Mouse (Mus musculus): ENCODE results near the gene Lcp2.
"Not testable (repeated sequence)": the region's sequence is repeated elsewhere in the genome, so short reads cannot be mapped to it uniquely, and the experiment has no call there.

Lcp2 gene

GRCm38 (mm10) chr11:34098422-34098821 is 51.7 kb downstream of the Lcp2 start, which contains the start of gene 4930469K13Rik:
Gene 4930469K13Rik (minus strand): TSS chr11:34098554.
- DNase-seq, result no peak

DNA sequence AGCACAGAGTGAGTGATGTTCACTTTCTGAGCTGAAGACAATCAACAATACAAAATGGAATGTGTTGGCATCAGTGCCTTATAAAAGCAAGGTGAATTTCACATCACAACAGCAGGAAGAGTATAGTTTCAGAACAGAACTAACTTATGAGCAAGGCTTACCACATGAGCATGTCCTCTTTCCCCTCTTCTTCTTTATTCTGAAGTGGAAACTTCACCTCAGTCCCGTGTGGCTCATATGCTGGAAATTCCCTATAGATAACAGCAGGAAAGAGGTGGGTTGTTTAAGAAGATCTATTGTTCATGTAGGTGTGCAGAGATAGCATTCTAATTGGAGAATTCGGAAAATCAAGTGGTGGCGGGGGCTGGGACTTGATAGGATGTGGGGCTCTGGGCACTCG is 55.1 kb downstream of the Lcp2 start:
- DNase-seq, result no peak

GRCm38 (mm10) chr11:34104919-34105318 is 58.2 kb downstream of the Lcp2 start:
- DNase-seq, result no peak

DNA sequence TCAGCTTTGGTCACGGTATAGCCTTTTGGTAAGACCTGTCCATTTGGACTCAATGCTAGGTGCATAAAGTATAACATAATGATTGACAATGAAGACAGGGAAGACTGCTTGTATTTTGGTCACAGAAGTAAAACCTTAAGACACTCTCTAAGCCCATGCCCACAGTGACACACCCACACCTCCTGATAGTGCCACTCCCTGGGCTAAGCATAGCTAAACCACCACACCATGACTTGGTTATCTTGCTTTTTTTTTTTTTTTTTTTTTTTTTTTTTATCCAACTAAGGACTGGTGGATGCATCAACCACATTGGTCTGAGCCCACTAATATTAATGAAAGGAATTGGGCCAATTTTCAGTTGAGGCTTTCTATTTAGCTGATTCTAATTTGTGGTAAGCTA is 62.5 kb downstream of the Lcp2 start:
- DNase-seq, result no peak

- DNase-seq, result no peak
Measured at GRCm38 (mm10) chr11:34111940-34112339, 65.2 kb downstream of the Lcp2 start.

DNA sequence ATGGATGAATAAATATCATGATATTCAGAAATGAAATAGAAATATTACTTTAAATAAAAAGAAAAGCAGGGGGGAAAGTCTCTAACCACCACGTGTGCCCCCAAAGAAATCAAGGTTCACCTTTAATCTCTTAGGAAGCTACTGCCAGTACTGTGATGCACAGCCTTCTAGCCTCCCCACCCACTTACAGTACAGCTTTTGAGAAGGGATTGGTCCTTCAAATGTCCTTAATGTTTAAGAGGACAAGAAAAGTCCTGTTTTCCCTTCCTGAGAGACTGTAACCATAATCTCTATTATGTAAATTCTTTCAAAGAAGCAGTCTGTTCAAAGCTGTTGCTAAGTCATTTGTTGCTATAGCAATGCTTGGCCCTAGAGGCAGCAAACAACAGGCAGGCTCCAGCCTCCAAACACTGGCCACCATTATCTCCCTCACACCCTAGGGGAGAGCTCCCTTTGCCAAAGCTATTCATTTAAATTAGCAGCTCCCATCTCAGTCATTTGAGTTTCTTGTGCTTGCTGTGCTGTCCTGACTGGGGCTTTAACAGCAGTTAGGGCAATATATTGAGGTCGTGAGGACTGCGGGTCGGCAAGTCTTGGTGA is 66.2 kb downstream of the Lcp2 start:
- no peak for DNase-seq

DNA sequence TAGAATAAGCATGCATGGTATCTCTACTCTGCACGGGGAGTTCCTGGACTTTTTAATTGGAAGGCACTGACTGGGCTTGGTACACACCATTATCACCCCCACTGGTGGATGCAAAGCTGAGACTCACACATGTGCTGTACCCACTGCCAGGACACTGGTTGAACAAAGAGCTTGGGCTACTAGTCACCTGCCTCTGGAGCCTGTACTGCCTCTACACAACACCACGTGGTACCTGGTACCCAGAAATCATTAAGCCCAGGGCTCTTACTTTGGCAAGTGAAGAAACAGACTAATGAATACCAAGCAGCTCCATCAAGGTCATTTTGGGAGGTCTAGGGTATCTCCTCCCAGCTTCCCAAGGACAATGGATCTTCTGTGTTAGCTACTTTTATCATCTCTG is 67.0 kb downstream of the Lcp2 start:
- DNase-seq, result no peak

GRCm38 (mm10) chr11:34116572-34117135 is 69.9 kb downstream of the Lcp2 start:
- DNase-seq, result no peak

DNA sequence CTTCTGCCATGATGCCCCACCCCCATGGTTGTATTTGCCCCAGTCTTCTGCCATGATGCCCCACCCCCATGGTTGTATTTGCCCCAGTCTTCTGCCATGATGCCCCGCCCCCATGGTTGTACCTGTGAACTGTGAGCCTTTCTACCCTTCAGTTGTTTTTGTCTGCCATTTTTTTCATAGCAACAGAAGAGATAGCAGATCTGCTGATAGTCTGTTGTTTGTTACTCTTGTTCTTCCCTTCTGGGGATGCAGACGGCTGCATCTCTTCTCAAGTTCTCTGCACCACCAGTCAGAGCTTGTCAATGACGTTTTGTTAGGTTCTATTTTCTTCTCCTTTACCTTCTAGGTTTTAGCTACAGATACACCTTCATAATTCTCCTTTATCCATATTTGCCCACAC is 70.9 kb downstream of the Lcp2 start:
- DNase-seq, result no peak

DNA sequence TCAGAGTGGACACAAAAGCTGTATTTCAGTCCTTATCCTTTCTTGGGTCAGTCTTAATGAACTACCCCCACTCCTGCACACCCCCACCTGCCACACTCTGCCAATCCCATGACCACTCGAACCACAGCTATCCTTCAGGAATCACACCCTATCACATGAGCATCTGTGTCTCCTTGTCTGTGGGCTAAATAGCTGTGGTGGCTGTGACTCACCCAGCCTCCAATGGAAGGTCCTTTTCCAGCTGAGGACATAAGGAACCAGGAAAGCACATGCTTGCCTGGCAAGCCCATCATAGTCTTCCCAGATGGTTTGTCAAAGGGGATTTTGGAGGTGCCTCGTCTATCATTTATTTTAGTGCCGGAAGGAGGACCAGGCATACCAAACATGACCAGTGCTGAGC is 71.6 kb downstream of the Lcp2 start:
- no peak for DNase-seq

DNA sequence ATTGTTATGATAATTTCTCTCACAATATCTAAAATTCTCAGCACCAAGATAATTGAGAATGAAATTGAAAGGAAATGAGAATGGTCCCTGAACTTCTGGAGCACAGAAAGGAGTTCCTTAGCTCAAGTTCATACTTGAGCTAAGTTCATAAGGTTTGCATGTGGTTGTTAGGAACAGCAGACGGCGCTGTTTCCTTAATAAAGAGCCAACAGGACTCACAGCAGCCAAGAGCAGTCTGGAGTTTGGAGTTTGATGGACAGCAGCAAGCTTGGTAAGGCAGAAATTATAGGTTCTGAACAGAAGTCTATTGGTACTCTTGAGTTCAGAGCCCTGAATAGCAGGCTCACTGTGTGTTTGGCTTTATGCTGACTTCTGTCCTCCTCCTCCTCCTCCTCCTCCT is 76.4 kb downstream of the Lcp2 start:
- no peak for DNase-seq

- no peak for DNase-seq
Measured at GRCm38 (mm10) chr11:34124852-34125251, 78.1 kb downstream of the Lcp2 start.

DNA sequence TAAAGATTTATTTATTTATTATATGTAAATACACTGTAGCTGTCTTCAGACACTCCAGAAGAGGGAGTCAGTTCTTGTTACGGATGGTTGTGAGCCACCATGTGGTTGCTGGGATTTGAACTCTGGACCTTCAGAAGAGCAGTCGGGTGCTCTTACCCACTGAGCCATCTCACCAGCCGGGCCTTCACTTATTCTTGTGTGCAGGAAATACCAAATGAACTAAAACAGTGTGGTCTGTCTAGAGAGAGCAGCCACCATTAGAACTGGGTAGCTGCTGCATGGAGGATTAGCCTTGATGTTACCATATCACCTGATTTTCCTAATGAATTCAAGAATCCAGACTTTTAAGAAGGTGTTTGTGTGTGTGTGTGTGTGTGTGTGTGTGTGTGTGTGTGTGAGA is 79.0 kb downstream of the Lcp2 start:
- not testable (repeated sequence) for DNase-seq

DNA sequence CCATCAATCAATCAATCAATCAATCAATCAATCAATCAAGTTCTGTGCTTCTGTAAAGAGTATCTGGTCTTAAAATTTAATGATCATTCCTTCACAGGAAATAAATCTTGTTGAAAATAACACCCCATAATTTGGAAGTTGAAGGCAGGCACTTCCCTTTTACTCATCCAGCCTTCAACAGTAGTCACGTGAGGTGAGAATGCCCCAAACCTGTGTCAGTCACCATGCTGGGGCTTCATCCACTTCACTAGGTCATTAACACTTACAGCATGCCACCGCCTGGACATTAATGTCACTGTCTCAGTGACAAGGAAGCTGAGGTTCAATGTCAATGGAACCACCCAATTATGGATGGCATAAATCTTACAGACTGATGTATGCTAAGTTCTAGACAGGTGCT is 81.7 kb downstream of the Lcp2 start:
- no peak for DNase-seq

DNA sequence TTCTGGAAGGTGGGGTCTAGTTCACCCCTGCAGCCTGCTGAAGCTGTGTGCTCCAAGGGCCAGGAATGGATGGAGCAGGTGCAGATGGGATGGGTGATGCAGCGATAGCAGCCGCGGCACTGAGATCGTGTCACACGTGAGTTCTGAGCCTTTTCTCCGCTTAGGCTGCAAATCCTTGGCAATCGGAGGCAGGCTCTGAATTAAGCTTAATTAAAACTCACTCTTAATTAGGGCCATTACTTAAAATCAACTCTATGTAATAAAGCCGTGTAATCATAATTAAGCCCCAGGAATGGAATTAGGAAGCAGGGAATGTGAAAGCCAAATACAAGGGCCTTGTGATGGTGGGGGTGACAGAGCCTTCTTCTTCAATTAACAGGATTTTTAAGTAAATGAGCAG is 92.6 kb downstream of the Lcp2 start:
- no peak for DNase-seq

All from lung, adult 18-20 months (tissue).